Mouse (Mus musculus) CH12.LX (cell line): Measurements from ENCODE around the gene Plppr5.

Experiments used
- BHLHE40 ChIP-seq: IDR thresholded peaks from 2 replicates; pipeline ENCODE4 v1.6.1; 2011; ENCODE audit warnings: mild to moderate bottlenecking, low read depth, low read length, improper control_type of control experiment
- CHD1 ChIP-seq: IDR thresholded peaks from 2 replicates; pipeline ENCODE4 v1.6.1; 2012; ENCODE audit warnings: low read depth, low read length, improper control_type of control experiment, inconsistent platforms
- CTCF ChIP-seq, 2 experiments: IDR thresholded peaks in 1 of 2; conservative IDR thresholded peaks in 1 of 2; 2 replicates each; pipeline ENCODE4 v1.5.1; 2011 to 2012; ENCODE audit warnings: low read depth in 2 of 2, low read length in 2 of 2, improper control_type of control experiment in 1 of 2, inconsistent platforms in 1 of 2, mild to moderate bottlenecking in 1 of 2, moderate library complexity in 1 of 2
- EP300 ChIP-seq: IDR thresholded peaks from 2 replicates; pipeline ENCODE4 v1.6.1; 2011; ENCODE audit warnings: low read length, improper control_type of control experiment
- ETS1 ChIP-seq: conservative IDR thresholded peaks from 2 replicates; pipeline ENCODE4 v1.6.1; 2012; ENCODE audit warnings: low read depth, mild to moderate bottlenecking, inconsistent platforms, low read length, improper control_type of control experiment, moderate library complexity
- JUND ChIP-seq: conservative IDR thresholded peaks from 2 replicates; pipeline ENCODE4 v1.6.1; 2011; ENCODE audit warnings: low read depth, low read length, improper control_type of control experiment
- POLR2A ChIP-seq: IDR thresholded peaks from 2 replicates; pipeline ENCODE4 v1.6.1; 2011; ENCODE audit warnings: low read depth, mild to moderate bottlenecking, improper control_type of control experiment, low read length
- POLR2AphosphoS2 ChIP-seq: IDR thresholded peaks from 2 replicates; pipeline ENCODE4 v1.6.1; 2011; ENCODE audit warnings: low read depth, low read length, improper control_type of control experiment
- ZKSCAN1 ChIP-seq: IDR thresholded peaks from 2 replicates; pipeline ENCODE4 v1.6.1; 2012; ENCODE audit warnings: low read depth, inconsistent platforms, low read length, improper control_type of control experiment, borderline replicate concordance
- ZNF384 ChIP-seq: IDR thresholded peaks from 2 replicates; pipeline ENCODE4 v1.6.1; 2012; ENCODE audit warnings: low read depth, low read length, improper control_type of control experiment, inconsistent platforms

- no peak for TF ChIP-seq CTCF (conservative IDR thresholded peaks at IDR 0.05 in 1 of 2, IDR thresholded peaks at IDR 0.05 in 1 of 2; ENCODE audit: low read depth in 2 of 2, low read length in 2 of 2)
- TF ChIP-seq ETS1, result no peak
- no peak for TF ChIP-seq ZKSCAN1
- TF ChIP-seq CHD1, result no peak
- no peak for TF ChIP-seq POLR2A
- peak; percentile 81 for TF ChIP-seq JUND
- no peak for TF ChIP-seq ZNF384
- TF ChIP-seq BHLHE40, result peak; percentile 84
- no peak for TF ChIP-seq POLR2AphosphoS2
- no peak for TF ChIP-seq EP300
Measured at GRCm38 (mm10) chr3:117696350-117696749, 121.7 kb downstream of the Plppr5 start.
